Mouse (Mus musculus) stomach, embryonic 14.5 days (tissue): ENCODE results near the gene Chd9. TPM values are rescaled to one million over a fixed set of nuclear protein-coding genes. Genes with fewer than 3 reads are reported as not detected.

Experiments
- ATAC-seq: fragments of 200-750 bp; cut with Nextera tagmentation; 2 replicates; pipeline ENCODE4 v1.8.0; 2017; ENCODE audit warnings: low read depth, moderate TSS enrichment; ENCODE audit not compliant: insufficient number of reproducible peaks, insufficient read depth, low FRiP score
- H3K27ac ChIP-seq: fragments of 300-500 bp; sonication (generic); 2 replicates; pipeline ENCODE4 v1.5.1; 2014; ENCODE audit warnings: mild to moderate bottlenecking, low read length, moderate library complexity, mixed read lengths
- H3K27me3 ChIP-seq: fragments of 300-500 bp; sonication (generic); 2 replicates; pipeline ENCODE4 v1.6.1; 2014; ENCODE audit warnings: low read length, control low read depth, mixed read lengths; ENCODE audit not compliant: control insufficient read depth, insufficient read depth
- H3K36me3 ChIP-seq: fragments of 300-500 bp; sonication (generic); 2 replicates; pipeline ENCODE4 v1.6.1; 2014; ENCODE audit warnings: mild to moderate bottlenecking, control low read depth, low read length, moderate library complexity, mixed read lengths; ENCODE audit not compliant: control insufficient read depth, insufficient read depth
- H3K4me1 ChIP-seq: fragments of 300-500 bp; sonication (generic); 2 replicates; pipeline ENCODE4 v1.6.1; 2014; ENCODE audit warnings: low read length, control low read depth, mixed read lengths; ENCODE audit not compliant: control insufficient read depth, insufficient read depth
- H3K4me2 ChIP-seq: fragments of 300-500 bp; sonication (generic); replicated peaks from 2 replicates; pipeline ENCODE4 v1.6.1; 2014; ENCODE audit warnings: low read depth, low read length, control low read depth
- H3K4me3 ChIP-seq: fragments of 300-500 bp; sonication (generic); 2 replicates; pipeline ENCODE4 v1.5.1; 2014; ENCODE audit warnings: low read depth, low read length, control low read depth
- H3K9ac ChIP-seq: fragments of 300-500 bp; sonication (generic); replicated peaks from 2 replicates; pipeline ENCODE4 v1.6.1; 2014; ENCODE audit warnings: low read depth, mild to moderate bottlenecking, control low read depth, low read length, moderate library complexity, mixed read lengths
- H3K9me3 ChIP-seq: fragments of 300-500 bp; sonication (generic); 2 replicates; pipeline ENCODE4 v1.6.1; 2016; ENCODE audit warnings: low read depth, low read length, control low read depth; ENCODE audit not compliant: control insufficient read depth
- WGBS: fragments of 180-500 bp; shearing (Covaris S2); extraction: QIAGEN DNeasy Blood & Tissue Kit; methylation state at CpG from one replicate; pipeline ENCODE4 v1.1.7; 2014; 5-methylcytosine and 5-hydroxymethylcytosine counted together
- polyA plus RNA-seq: library from polyadenylated mRNA; unstranded; fragments of >200 nt; fragmentation: Nextera tagmentation; extraction: Ambion mirVana; gene quantifications from 2 replicates; pipeline ENCODE4 v1.2.1, GENCODE M21; 2014

The Chd9 gene
- polyA plus RNA-seq, 1 experiment from 2014 or later = 112 TPM

- no peaks in the 10 kb centered on the region for H3K27me3 ChIP-seq
- no peak overlapping the region for H3K9ac ChIP-seq
- no peak overlapping the region for H3K4me2 ChIP-seq
- H3K9me3 ChIP-seq = no peaks in the 10 kb centered on the region
- 92% methylated on average over 4 of the region's 4 CpGs for WGBS
- H3K4me1 ChIP-seq = no peaks in the 10 kb centered on the region
- no peak overlapping the region for H3K4me3 ChIP-seq
- peaks cover 3% of the 10 kb centered on the region; the same call in 1 of the 2 replicates for H3K36me3 ChIP-seq
- no peak overlapping the region for H3K27ac ChIP-seq
- ATAC-seq = no peak
Measured at GRCm38 (mm10) chr8:90968307-90968706, 140.2 kb downstream of the Chd9 start.

- H3K9me3 ChIP-seq = no peaks in the 10 kb centered on the region
- no peak overlapping the region for H3K4me2 ChIP-seq
- H3K36me3 ChIP-seq = peaks cover 49% of the 10 kb centered on the region
- no peak for ATAC-seq
- 74% methylated on average over 8 of the region's 8 CpGs for WGBS
- no peaks in the 10 kb centered on the region for H3K4me1 ChIP-seq
- H3K27me3 ChIP-seq = no peaks in the 10 kb centered on the region
- H3K4me3 ChIP-seq = no peak overlapping the region
- no peak overlapping the region for H3K27ac ChIP-seq
- H3K9ac ChIP-seq = no peak overlapping the region
Measured at GRCm38 (mm10) chr8:90976960-90977371, 148.8 kb downstream of the Chd9 start.

GRCm38 (mm10) chr8:90978720-90979119 is 150.6 kb downstream of the Chd9 start:
- no peak for ATAC-seq
- H3K27me3 ChIP-seq = no peaks in the 10 kb centered on the region
- H3K36me3 ChIP-seq = peaks cover 59% of the 10 kb centered on the region
- no peak overlapping the region for H3K4me3 ChIP-seq
- no peak overlapping the region for H3K27ac ChIP-seq
- 83% methylated on average over 3 of the region's 3 CpGs for WGBS
- H3K4me1 ChIP-seq = no peaks in the 10 kb centered on the region
- H3K9ac ChIP-seq = no peak overlapping the region
- H3K4me2 ChIP-seq = no peak overlapping the region
- no peaks in the 10 kb centered on the region for H3K9me3 ChIP-seq

DNA sequence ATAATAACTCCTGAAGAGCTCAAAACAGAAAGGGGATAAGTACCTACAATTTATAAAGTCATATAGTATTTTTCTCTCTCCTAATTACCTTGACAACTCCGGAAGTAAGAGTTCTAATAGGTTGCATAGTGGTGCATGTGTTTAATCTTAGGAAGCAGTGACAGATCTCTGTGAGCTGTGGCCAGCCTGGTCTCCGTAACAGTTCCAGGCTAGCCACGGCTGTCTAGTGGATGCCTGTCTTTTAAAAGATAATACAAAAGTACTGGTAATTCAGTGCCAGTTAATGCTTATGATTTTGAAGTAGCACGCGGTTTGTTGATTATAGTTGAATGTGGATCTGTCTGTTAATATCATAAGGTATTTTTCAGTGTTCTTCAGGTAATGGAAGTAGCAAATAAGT is 151.1 kb downstream of the Chd9 start:
- Histone ChIP-seq H3K9me3 (no peaks in the 10 kb centered on the region), H3K4me2 (no peak overlapping the region), H3K4me1 (no peaks in the 10 kb centered on the region), H3K27me3 (no peaks in the 10 kb centered on the region), H3K4me3 (no peak overlapping the region), H3K9ac (no peak overlapping the region), H3K27ac (no peak overlapping the region), H3K36me3 (peaks cover 64% of the 10 kb centered on the region)
- 94% methylated on average over 5 of the region's 5 CpGs for WGBS
- no peak for ATAC-seq

DNA sequence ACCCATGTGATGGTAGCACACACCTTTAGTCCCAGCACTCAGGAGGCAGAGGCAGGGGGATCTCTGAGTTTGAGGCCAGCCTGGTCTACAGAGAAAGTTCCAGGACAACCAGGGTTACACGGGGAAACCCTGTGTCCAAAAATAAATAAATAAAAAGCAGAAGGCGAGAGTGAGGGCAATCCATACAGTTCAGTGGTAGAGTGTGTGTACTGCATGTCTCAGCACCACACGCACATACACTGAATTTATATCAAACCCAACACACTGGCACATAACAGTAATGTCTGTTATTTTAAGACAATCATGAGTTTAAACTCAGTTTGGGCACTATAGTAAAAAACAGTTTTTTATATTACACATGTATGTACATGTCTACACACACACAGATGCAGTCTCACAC is 153.9 kb downstream of the Chd9 start:
- H3K36me3 ChIP-seq = peaks cover 64% of the 10 kb centered on the region
- no peak overlapping the region for H3K9ac ChIP-seq
- H3K4me2 ChIP-seq = no peak overlapping the region
- no peak overlapping the region for H3K4me3 ChIP-seq
- H3K27me3 ChIP-seq = no peaks in the 10 kb centered on the region
- ATAC-seq = no peak
- 88% methylated on average over 3 of the region's 3 CpGs for WGBS
- H3K4me1 ChIP-seq = no peaks in the 10 kb centered on the region
- H3K9me3 ChIP-seq = no peaks in the 10 kb centered on the region
- H3K27ac ChIP-seq = no peak overlapping the region

DNA sequence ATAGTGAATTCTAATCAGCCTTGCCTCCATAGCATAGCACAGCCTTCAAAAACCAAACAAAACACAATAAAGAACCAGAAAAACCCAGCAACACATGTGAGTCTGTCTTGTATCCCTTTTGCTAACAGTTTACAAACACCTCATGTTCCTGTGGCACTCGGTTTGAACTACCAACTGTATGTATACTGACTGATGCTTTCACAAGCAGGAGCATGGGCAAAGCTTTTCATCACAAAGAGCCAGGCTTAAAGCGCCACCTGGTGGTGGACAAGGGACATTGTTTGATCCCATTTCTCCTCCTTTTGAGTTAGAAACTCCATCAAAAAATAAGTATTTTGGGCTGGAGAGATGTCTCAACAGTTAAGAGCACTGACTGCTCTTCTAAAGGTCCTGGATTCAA is 191.6 kb downstream of the Chd9 start:
- no peaks in the 10 kb centered on the region for H3K9me3 ChIP-seq
- H3K9ac ChIP-seq = no peak overlapping the region
- H3K4me3 ChIP-seq = no peak overlapping the region
- H3K4me2 ChIP-seq = no peak overlapping the region
- no peaks in the 10 kb centered on the region for H3K27me3 ChIP-seq
- peaks cover 68% of the 10 kb centered on the region for H3K36me3 ChIP-seq
- H3K27ac ChIP-seq = no peak overlapping the region
- 2% methylated on average over 2 of the region's 2 CpGs for WGBS
- ATAC-seq = no peak
- H3K4me1 ChIP-seq = no peaks in the 10 kb centered on the region

DNA sequence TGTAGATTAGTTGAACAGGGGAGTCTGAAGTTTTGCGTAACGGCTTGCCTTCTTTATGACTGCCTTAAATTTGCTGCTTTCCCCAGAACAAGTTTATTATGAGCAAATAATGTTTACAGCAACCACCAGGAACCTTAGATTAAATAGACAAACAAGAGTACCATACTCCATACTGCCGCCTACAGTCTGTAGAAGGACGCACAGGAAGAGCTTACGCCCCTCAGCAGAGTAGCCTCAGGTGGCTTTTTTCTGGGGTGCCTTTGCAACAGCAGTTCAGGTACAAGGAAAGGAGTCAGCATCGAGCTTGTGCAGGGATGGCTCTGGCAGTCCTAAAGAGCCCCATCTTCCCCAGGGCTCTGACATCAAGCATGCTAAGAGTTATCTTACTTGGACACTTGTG is 206.3 kb downstream of the Chd9 start:
- no peaks in the 10 kb centered on the region for H3K4me1 ChIP-seq
- WGBS = 83% methylated on average over 6 of the region's 6 CpGs
- ATAC-seq = no peak
- no peaks in the 10 kb centered on the region for H3K9me3 ChIP-seq
- peaks cover 80% of the 10 kb centered on the region for H3K36me3 ChIP-seq
- no peak overlapping the region for H3K27ac ChIP-seq
- no peak overlapping the region for H3K9ac ChIP-seq
- H3K27me3 ChIP-seq = no peaks in the 10 kb centered on the region
- H3K4me2 ChIP-seq = no peak overlapping the region
- no peak overlapping the region for H3K4me3 ChIP-seq

- no peak overlapping the region for H3K4me2 ChIP-seq
- WGBS = 76% methylated on average over 6 of the region's 6 CpGs
- H3K27ac ChIP-seq = no peak overlapping the region
- no peaks in the 10 kb centered on the region for H3K9me3 ChIP-seq
- H3K9ac ChIP-seq = no peak overlapping the region
- peaks cover 79% of the 10 kb centered on the region for H3K36me3 ChIP-seq
- H3K4me3 ChIP-seq = no peak overlapping the region
- H3K27me3 ChIP-seq = no peaks in the 10 kb centered on the region
- no peaks in the 10 kb centered on the region for H3K4me1 ChIP-seq
- no peak for ATAC-seq
Measured at GRCm38 (mm10) chr8:91036905-91037304, 208.8 kb downstream of the Chd9 start.

GRCm38 (mm10) chr8:91038637-91039036 is 210.5 kb downstream of the Chd9 start:
- H3K36me3 ChIP-seq = peaks cover 80% of the 10 kb centered on the region
- H3K9me3 ChIP-seq = no peaks in the 10 kb centered on the region
- H3K9ac ChIP-seq = no peak overlapping the region
- H3K4me1 ChIP-seq = no peaks in the 10 kb centered on the region
- H3K27me3 ChIP-seq = no peaks in the 10 kb centered on the region
- ATAC-seq = no peak
- no peak overlapping the region for H3K4me2 ChIP-seq
- H3K4me3 ChIP-seq = no peak overlapping the region
- WGBS = 83% methylated on average over 1 of the region's 1 CpGs
- no peak overlapping the region for H3K27ac ChIP-seq
